Mouse (Mus musculus): ENCODE results near the gene Pphln1. TPM values are rescaled to one million over a fixed set of nuclear protein-coding genes. Genes with fewer than 3 reads are reported as not detected.

The Pphln1 gene
- polyA plus RNA-seq, 1 experiment, result 28.2 TPM

DNA sequence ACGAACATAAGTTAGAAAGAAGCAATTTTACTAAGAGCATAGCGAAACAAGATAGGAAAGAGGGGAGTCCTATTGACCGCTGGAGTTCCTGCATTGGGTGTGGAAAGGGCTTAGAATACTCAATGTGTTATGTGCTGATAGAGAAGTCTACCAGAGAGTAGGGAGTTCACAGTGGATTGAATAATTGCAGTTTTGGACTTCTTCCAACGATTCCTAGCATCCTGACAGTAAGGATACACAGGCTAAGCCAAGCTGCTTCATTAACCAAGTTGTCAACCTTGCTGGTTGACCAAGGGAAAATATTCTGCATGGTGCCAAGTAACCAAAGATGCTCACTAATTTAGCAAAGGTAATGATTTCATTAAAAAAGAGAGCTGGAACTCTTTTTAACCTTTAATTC, 79.6 kb downstream of the Pphln1 start:
- Histone ChIP-seq H3K79me2 (ENCODE audit: control insufficient read depth, insufficient read depth) (no peaks in the 10 kb centered on the region), H3ac (ENCODE audit: control insufficient read depth, insufficient read length, low read depth) (no peak overlapping the region), H3K27me3 (ENCODE audit: control insufficient read depth, insufficient read depth, insufficient read length) (no peaks in the 10 kb centered on the region), H3K79me3 (ENCODE audit: low read depth) (no peaks in the 10 kb centered on the region), H3K36me3 (ENCODE audit: control insufficient read depth, insufficient read depth) (peaks cover 8% of the 10 kb centered on the region), H3K4me3 (ENCODE audit: insufficient read depth, poor library complexity, severe bottlenecking) (no peak overlapping the region)
- TF ChIP-seq MYOG (IDR thresholded peaks at IDR 0.05; ENCODE audit: control insufficient read depth, extremely low read depth, insufficient read length), result no peak
- TF ChIP-seq MAX (IDR thresholded peaks at IDR 0.05), result no peak
- TF ChIP-seq CEBPB (IDR thresholded peaks at IDR 0.05; ENCODE audit: low read depth), result no peak
- no peak for TF ChIP-seq USF1 (IDR thresholded peaks at IDR 0.05; ENCODE audit: low read depth)
- TF ChIP-seq CTCF (IDR thresholded peaks at IDR 0.05; ENCODE audit: control insufficient read depth, insufficient read depth, insufficient read length), result no peak
- TF ChIP-seq MYOD1 (IDR thresholded peaks at IDR 0.05; ENCODE audit: control insufficient read depth, insufficient read length, low read depth), result no peak
- TF ChIP-seq FOSL1 (IDR thresholded peaks at IDR 0.05; ENCODE audit: insufficient read depth, low read length, poor library complexity, severe bottlenecking), result no peak

DNA sequence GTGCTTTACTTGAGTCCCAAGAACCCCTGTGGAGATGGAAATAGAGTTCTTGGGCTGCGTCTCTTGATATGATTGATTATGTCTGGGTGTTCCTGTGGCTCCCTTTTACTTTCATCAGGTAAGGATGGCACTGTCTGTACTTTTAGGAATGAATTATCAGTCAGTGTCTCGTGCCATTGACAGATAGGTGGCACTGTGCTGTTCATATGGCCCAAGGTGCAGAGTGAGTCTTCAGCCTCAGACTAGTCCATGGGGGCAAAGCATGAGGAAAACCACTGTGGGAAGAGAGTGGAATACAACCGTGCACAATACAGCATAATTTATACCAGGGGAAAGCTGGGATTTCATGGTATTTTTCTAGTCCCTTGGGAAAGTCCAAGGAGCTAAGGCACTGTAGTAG, 80.5 kb downstream of the Pphln1 start:
- Histone ChIP-seq H3K79me2 (ENCODE audit: control insufficient read depth, insufficient read depth) (no peaks in the 10 kb centered on the region), H3K27me3 (ENCODE audit: control insufficient read depth, insufficient read depth, insufficient read length) (no peaks in the 10 kb centered on the region), H3K36me3 (ENCODE audit: control insufficient read depth, insufficient read depth) (peaks cover 14% of the 10 kb centered on the region), H3K4me3 (ENCODE audit: insufficient read depth, poor library complexity, severe bottlenecking) (no peak overlapping the region), H3K79me3 (ENCODE audit: low read depth) (no peaks in the 10 kb centered on the region), H3ac (ENCODE audit: control insufficient read depth, insufficient read length, low read depth) (no peak overlapping the region)
- TF ChIP-seq MYOD1 (IDR thresholded peaks at IDR 0.05; ENCODE audit: control insufficient read depth, insufficient read length, low read depth), result no peak
- no peak for TF ChIP-seq CTCF (IDR thresholded peaks at IDR 0.05; ENCODE audit: control insufficient read depth, insufficient read depth, insufficient read length)
- no peak for TF ChIP-seq CEBPB (IDR thresholded peaks at IDR 0.05; ENCODE audit: low read depth)
- no peak for TF ChIP-seq MYOG (IDR thresholded peaks at IDR 0.05; ENCODE audit: control insufficient read depth, extremely low read depth, insufficient read length)
- no peak for TF ChIP-seq USF1 (IDR thresholded peaks at IDR 0.05; ENCODE audit: low read depth)
- no peak for TF ChIP-seq MAX (IDR thresholded peaks at IDR 0.05)
- TF ChIP-seq FOSL1 (IDR thresholded peaks at IDR 0.05; ENCODE audit: insufficient read depth, low read length, poor library complexity, severe bottlenecking), result no peak

DNA sequence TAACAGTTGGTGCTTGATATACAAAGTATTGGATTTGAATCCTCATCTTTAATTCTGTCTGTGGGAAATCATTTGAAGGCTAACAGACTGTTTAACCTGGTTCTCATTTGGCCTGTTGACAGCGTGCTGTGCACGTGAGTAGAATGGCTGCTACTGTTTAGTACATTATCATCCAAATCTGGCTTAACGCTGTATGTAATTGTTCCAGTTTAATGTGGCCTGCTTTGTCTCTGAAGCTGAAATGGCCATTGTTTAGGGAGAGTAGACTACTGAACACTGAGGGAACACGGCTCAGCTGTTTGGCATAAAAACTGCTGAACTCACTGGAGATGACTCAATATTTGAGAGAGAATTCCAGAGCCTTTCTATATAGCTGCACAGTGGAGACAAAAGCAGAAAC, 81.3 kb downstream of the Pphln1 start:
- Histone ChIP-seq H3K4me3 (ENCODE audit: insufficient read depth, poor library complexity, severe bottlenecking) (no peak overlapping the region), H3ac (ENCODE audit: control insufficient read depth, insufficient read length, low read depth) (no peak overlapping the region), H3K79me3 (ENCODE audit: low read depth) (no peaks in the 10 kb centered on the region), H3K27me3 (ENCODE audit: control insufficient read depth, insufficient read depth, insufficient read length) (no peaks in the 10 kb centered on the region), H3K79me2 (ENCODE audit: control insufficient read depth, insufficient read depth) (no peaks in the 10 kb centered on the region), H3K36me3 (ENCODE audit: control insufficient read depth, insufficient read depth) (peaks cover 15% of the 10 kb centered on the region)
- TF ChIP-seq FOSL1 (IDR thresholded peaks at IDR 0.05; ENCODE audit: insufficient read depth, low read length, poor library complexity, severe bottlenecking), result no peak
- no peak for TF ChIP-seq USF1 (IDR thresholded peaks at IDR 0.05; ENCODE audit: low read depth)
- TF ChIP-seq MYOG (IDR thresholded peaks at IDR 0.05; ENCODE audit: control insufficient read depth, extremely low read depth, insufficient read length), result no peak
- TF ChIP-seq MYOD1 (IDR thresholded peaks at IDR 0.05; ENCODE audit: control insufficient read depth, insufficient read length, low read depth), result no peak
- no peak for TF ChIP-seq MAX (IDR thresholded peaks at IDR 0.05)
- TF ChIP-seq CTCF (IDR thresholded peaks at IDR 0.05; ENCODE audit: control insufficient read depth, insufficient read depth, insufficient read length), result no peak

DNA sequence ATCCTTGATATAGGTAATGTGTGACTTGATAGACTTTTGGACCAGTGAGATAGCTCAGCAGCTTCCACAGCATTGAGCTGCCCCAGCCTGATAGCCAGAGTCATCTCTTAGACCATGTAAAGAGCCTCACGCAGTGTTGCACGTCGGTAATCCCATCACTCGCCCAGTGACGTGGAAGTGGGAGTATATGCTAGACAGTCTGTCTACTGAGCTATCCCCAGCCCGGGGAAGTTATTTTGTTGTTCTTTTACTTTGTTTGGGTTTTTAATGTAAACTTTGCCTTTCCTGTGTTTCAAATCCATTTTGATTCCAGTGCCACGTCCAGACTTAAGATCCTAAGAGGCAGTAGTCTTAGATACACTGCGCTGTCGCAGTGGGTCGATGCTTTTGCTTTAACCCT, 83.0 kb downstream of the Pphln1 start:
- TF ChIP-seq MYOG (IDR thresholded peaks at IDR 0.05; ENCODE audit: control insufficient read depth, extremely low read depth, insufficient read length) (no peak), CEBPB (IDR thresholded peaks at IDR 0.05; ENCODE audit: low read depth) (no peak), MAX (IDR thresholded peaks at IDR 0.05) (no peak), CTCF (IDR thresholded peaks at IDR 0.05; ENCODE audit: control insufficient read depth, insufficient read depth, insufficient read length) (no peak), FOSL1 (IDR thresholded peaks at IDR 0.05; ENCODE audit: insufficient read depth, low read length, poor library complexity, severe bottlenecking) (no peak), MYOD1 (IDR thresholded peaks at IDR 0.05; ENCODE audit: control insufficient read depth, insufficient read length, low read depth) (no peak), USF1 (IDR thresholded peaks at IDR 0.05; ENCODE audit: low read depth) (no peak)
- no peak overlapping the region for H3ac ChIP-seq (ENCODE audit: control insufficient read depth, insufficient read length, low read depth)
- no peaks in the 10 kb centered on the region for H3K79me2 ChIP-seq (ENCODE audit: control insufficient read depth, insufficient read depth)
- H3K4me3 ChIP-seq (ENCODE audit: insufficient read depth, poor library complexity, severe bottlenecking), result no peak overlapping the region
- no peaks in the 10 kb centered on the region for H3K79me3 ChIP-seq (ENCODE audit: low read depth)
- H3K36me3 ChIP-seq (ENCODE audit: control insufficient read depth, insufficient read depth), result peaks cover 15% of the 10 kb centered on the region
- H3K27me3 ChIP-seq (ENCODE audit: control insufficient read depth, insufficient read depth, insufficient read length), result no peaks in the 10 kb centered on the region

DNA sequence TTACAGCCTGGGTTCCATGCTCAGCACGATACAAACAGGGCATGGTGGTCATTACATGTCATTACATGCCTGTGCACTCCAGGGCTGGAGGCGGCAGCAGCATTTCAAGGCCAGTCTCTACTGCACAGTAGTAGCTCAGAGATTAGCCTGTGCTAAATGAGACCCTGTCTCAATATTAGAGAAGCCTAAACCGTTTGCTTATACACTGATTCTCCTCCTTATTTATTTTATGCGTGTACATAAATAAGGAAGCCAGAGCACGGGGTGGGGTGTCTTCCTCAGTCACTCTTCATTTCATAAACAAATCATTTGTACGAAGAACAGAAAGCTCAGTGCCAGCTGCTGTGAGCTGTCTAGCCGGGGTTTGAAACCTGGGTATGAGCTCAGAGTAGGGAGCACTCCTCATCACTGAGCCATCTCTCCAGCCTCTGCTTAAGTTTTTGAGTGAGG, 86.1 kb downstream of the Pphln1 start:
- TF ChIP-seq USF1 (IDR thresholded peaks at IDR 0.05; ENCODE audit: low read depth) (no peak), CEBPB (IDR thresholded peaks at IDR 0.05; ENCODE audit: low read depth) (no peak), MAX (IDR thresholded peaks at IDR 0.05) (no peak), MYOD1 (IDR thresholded peaks at IDR 0.05; ENCODE audit: control insufficient read depth, insufficient read length, low read depth) (no peak), MYOG (IDR thresholded peaks at IDR 0.05; ENCODE audit: control insufficient read depth, extremely low read depth, insufficient read length) (no peak), FOSL1 (IDR thresholded peaks at IDR 0.05; ENCODE audit: insufficient read depth, low read length, poor library complexity, severe bottlenecking) (no peak), CTCF (IDR thresholded peaks at IDR 0.05; ENCODE audit: control insufficient read depth, insufficient read depth, insufficient read length) (no peak)
- H3ac ChIP-seq (ENCODE audit: control insufficient read depth, insufficient read length, low read depth), result no peak overlapping the region
- H3K79me3 ChIP-seq (ENCODE audit: low read depth), result no peaks in the 10 kb centered on the region
- no peak overlapping the region for H3K4me3 ChIP-seq (ENCODE audit: insufficient read depth, poor library complexity, severe bottlenecking)
- H3K36me3 ChIP-seq (ENCODE audit: control insufficient read depth, insufficient read depth), result peaks cover 21% of the 10 kb centered on the region
- H3K27me3 ChIP-seq (ENCODE audit: control insufficient read depth, insufficient read depth, insufficient read length), result no peaks in the 10 kb centered on the region
- no peaks in the 10 kb centered on the region for H3K79me2 ChIP-seq (ENCODE audit: control insufficient read depth, insufficient read depth)

DNA sequence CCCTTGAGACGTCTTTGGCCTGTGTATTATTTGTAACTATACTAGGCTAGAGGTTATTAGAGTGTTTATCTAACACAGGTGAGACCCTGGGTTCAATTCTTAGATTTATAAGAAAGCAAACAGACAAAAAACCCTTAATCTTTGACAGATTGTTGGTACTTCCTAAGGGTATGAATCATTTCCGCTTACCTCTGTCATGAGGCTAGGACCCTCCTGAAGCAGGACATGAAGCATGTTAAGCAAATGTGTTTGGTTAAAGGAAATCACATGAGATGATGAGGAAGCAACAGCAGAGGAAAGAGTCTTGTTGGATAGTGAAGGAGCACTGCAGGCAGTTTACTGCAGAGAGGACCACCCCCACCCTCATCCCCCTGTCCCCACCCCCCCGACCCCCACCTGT, 87.1 kb downstream of the Pphln1 start:
- TF ChIP-seq MAX (IDR thresholded peaks at IDR 0.05) (no peak), CTCF (IDR thresholded peaks at IDR 0.05; ENCODE audit: control insufficient read depth, insufficient read depth, insufficient read length) (no peak), MYOD1 (IDR thresholded peaks at IDR 0.05; ENCODE audit: control insufficient read depth, insufficient read length, low read depth) (no peak), FOSL1 (IDR thresholded peaks at IDR 0.05; ENCODE audit: insufficient read depth, low read length, poor library complexity, severe bottlenecking) (no peak), USF1 (IDR thresholded peaks at IDR 0.05; ENCODE audit: low read depth) (no peak), CEBPB (IDR thresholded peaks at IDR 0.05; ENCODE audit: low read depth) (no peak), MYOG (IDR thresholded peaks at IDR 0.05; ENCODE audit: control insufficient read depth, extremely low read depth, insufficient read length) (no peak)
- H3ac ChIP-seq (ENCODE audit: control insufficient read depth, insufficient read length, low read depth), result no peak overlapping the region
- H3K36me3 ChIP-seq (ENCODE audit: control insufficient read depth, insufficient read depth), result peaks cover 27% of the 10 kb centered on the region
- no peaks in the 10 kb centered on the region for H3K27me3 ChIP-seq (ENCODE audit: control insufficient read depth, insufficient read depth, insufficient read length)
- H3K79me2 ChIP-seq (ENCODE audit: control insufficient read depth, insufficient read depth), result no peaks in the 10 kb centered on the region
- H3K4me3 ChIP-seq (ENCODE audit: insufficient read depth, poor library complexity, severe bottlenecking), result no peak overlapping the region
- H3K79me3 ChIP-seq (ENCODE audit: low read depth), result no peaks in the 10 kb centered on the region

All from C2C12 (cell line).